Mouse (Mus musculus) embryonic facial prominence, embryonic 12.5 days (tissue): Measurements from ENCODE around the gene Gas2l3. TPM values are rescaled to one million over a fixed set of nuclear protein-coding genes. Genes with fewer than 3 reads are reported as not detected.

Source experiments
- ATAC-seq: fragments of 200-750 bp; cut with Nextera tagmentation; 2 replicates; pipeline ENCODE4 v1.8.0; 2017; ENCODE audit not compliant: insufficient number of reproducible peaks, insufficient read depth, low FRiP score, low TSS enrichment
- H3K27ac ChIP-seq: fragments of 300-500 bp; sonication (generic); 2 replicates; pipeline ENCODE4 v1.5.1; 2016; ENCODE audit warnings: mild to moderate bottlenecking
- H3K27me3 ChIP-seq: fragments of 300-500 bp; sonication (generic); 2 replicates; pipeline ENCODE4 v1.6.1; 2016; ENCODE audit warnings: mild to moderate bottlenecking, moderate library complexity
- H3K36me3 ChIP-seq: fragments of 300-500 bp; sonication (generic); 2 replicates; pipeline ENCODE4 v1.6.1; 2016; ENCODE audit warnings: mild to moderate bottlenecking
- H3K4me1 ChIP-seq: fragments of 300-500 bp; sonication (generic); 2 replicates; pipeline ENCODE4 v1.6.1; 2016
- H3K4me2 ChIP-seq: fragments of 300-500 bp; sonication (generic); replicated peaks from 2 replicates; pipeline ENCODE4 v1.6.1; 2016; ENCODE audit warnings: mild to moderate bottlenecking, moderate library complexity
- H3K4me3 ChIP-seq: fragments of 300-500 bp; sonication (generic); 2 replicates; pipeline ENCODE4 v1.5.1; 2016; ENCODE audit warnings: mild to moderate bottlenecking
- H3K9ac ChIP-seq: fragments of 300-500 bp; sonication (generic); 2 replicates; pipeline ENCODE4 v1.6.1; 2016; ENCODE audit warnings: mild to moderate bottlenecking, moderate library complexity
- H3K9me3 ChIP-seq: fragments of 300-500 bp; sonication (generic); 2 replicates; pipeline ENCODE4 v1.6.1; 2016; ENCODE audit warnings: mild to moderate bottlenecking, moderate library complexity
- WGBS: fragments of 180-500 bp; shearing (Covaris S2); methylation state at CpG from one replicate; pipeline ENCODE4 v1.1.7; 2016; 5-methylcytosine and 5-hydroxymethylcytosine counted together
- polyA plus RNA-seq: library from polyadenylated mRNA; unstranded; fragments of >200 nt; fragmentation: Nextera tagmentation; extraction: Ambion mirVana; gene quantifications from 2 replicates; pipeline ENCODE4 v1.2.1, GENCODE M21; 2016

Gas2l3 gene
- polyA plus RNA-seq, 1 experiment from 2014 or later = 15.3 TPM

DNA sequence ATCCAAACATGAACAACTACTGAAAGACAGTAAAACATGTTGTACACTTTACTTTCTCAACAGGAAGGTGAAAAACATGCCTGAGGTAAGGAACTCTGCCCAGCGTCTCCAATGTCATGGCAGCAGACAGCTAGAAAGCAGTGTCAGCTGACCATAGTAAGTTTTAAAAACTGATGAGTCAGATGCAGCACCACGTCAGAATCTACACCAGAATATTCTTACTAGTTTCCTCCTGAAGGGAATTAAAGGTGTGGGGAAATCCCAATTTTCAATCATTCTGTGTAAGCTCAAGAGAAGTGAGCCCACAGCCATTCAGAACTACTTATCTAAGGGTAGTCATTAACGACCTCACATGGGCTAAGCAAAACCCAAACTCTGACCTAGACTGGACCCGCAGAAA lies 1.1 kb downstream of the Gas2l3 start:
- Histone ChIP-seq H3K27me3 (no peaks in the 10 kb centered on the region), H3K4me1 (peaks cover 9% of the 10 kb centered on the region), H3K4me2 (peak overlapping the region; percentile 75), H3K36me3 (0 out of 2 replicates have a peak, but pooled peaks cover under 1% of the 10 kb centered on the region), H3K9me3 (no peaks in the 10 kb centered on the region), H3K4me3 (peak overlapping the region; percentile 60), H3K9ac (no peak overlapping the region), H3K27ac (no peak overlapping the region)
- no peak for ATAC-seq
- 18% methylated on average over 4 of the region's 4 CpGs for WGBS

GRCm38 (mm10) chr10:89441961-89442360 lies 1.8 kb downstream of the Gas2l3 start:
- peaks cover 9% of the 10 kb centered on the region for H3K4me1 ChIP-seq
- H3K27me3 ChIP-seq = no peaks in the 10 kb centered on the region
- 0 out of 2 replicates have a peak, but pooled peaks cover 3% of the 10 kb centered on the region for H3K36me3 ChIP-seq
- H3K27ac ChIP-seq = no peak overlapping the region
- 95% methylated on average over 3 of the region's 3 CpGs for WGBS
- no peak for ATAC-seq
- H3K4me3 ChIP-seq = no peak overlapping the region
- H3K9me3 ChIP-seq = no peaks in the 10 kb centered on the region
- no peak overlapping the region for H3K4me2 ChIP-seq
- no peak overlapping the region for H3K9ac ChIP-seq

DNA sequence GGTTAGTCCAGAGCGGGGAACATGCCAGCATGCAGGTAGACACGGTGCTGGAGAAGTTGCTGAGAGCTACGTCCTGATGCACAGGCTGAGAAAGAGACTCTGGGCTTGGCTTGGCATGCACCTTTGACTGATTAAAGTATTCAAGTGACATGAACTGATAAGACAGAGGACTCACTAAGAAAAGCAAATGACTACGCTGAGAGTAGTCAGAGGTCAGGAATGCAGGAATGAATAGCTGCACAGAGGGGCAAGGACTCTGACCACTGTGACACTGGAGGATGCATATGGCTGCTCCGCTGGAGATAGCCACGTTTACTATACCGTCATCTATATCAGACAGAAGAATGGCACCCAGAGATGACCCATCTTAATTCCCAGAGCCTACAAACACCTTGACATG lies 4.4 kb downstream of the Gas2l3 start:
- H3K27me3 ChIP-seq = no peaks in the 10 kb centered on the region
- H3K4me1 ChIP-seq = peaks cover 14% of the 10 kb centered on the region
- H3K4me3 ChIP-seq = no peak overlapping the region
- H3K9ac ChIP-seq = no peak overlapping the region
- no peak overlapping the region for H3K4me2 ChIP-seq
- H3K27ac ChIP-seq = no peak overlapping the region
- no peaks in the 10 kb centered on the region for H3K9me3 ChIP-seq
- H3K36me3 ChIP-seq = 0 out of 2 replicates have a peak, but pooled peaks cover 3% of the 10 kb centered on the region
- WGBS = 84% methylated on average over 7 of the region's 7 CpGs
- ATAC-seq = no peak

GRCm38 (mm10) chr10:89437996-89438395 lies 5.8 kb downstream of the Gas2l3 start:
- H3K9ac ChIP-seq = no peak overlapping the region
- ATAC-seq = no peak
- H3K36me3 ChIP-seq = peaks cover 3% of the 10 kb centered on the region; the same call in 1 of the 2 replicates
- H3K4me3 ChIP-seq = no peak overlapping the region
- no peaks in the 10 kb centered on the region for H3K9me3 ChIP-seq
- no peaks in the 10 kb centered on the region for H3K27me3 ChIP-seq
- no peak overlapping the region for H3K4me2 ChIP-seq
- H3K27ac ChIP-seq = no peak overlapping the region
- WGBS = 84% methylated on average over 12 of the region's 12 CpGs
- H3K4me1 ChIP-seq = peaks cover 10% of the 10 kb centered on the region; the same call in 1 of the 2 replicates

GRCm38 (mm10) chr10:89437472-89437871 lies 6.3 kb downstream of the Gas2l3 start:
- no peak for ATAC-seq
- no peaks in the 10 kb centered on the region for H3K27me3 ChIP-seq
- H3K4me1 ChIP-seq = peaks cover 8% of the 10 kb centered on the region; the same call in 1 of the 2 replicates
- H3K9ac ChIP-seq = no peak overlapping the region
- H3K4me2 ChIP-seq = no peak overlapping the region
- peaks cover 3% of the 10 kb centered on the region; the same call in 1 of the 2 replicates for H3K36me3 ChIP-seq
- H3K27ac ChIP-seq = no peak overlapping the region
- WGBS = 76% methylated on average over 9 of the region's 9 CpGs
- no peaks in the 10 kb centered on the region for H3K9me3 ChIP-seq
- H3K4me3 ChIP-seq = no peak overlapping the region

- H3K27ac ChIP-seq = no peak overlapping the region
- H3K4me2 ChIP-seq = no peak overlapping the region
- no peaks in the 10 kb centered on the region for H3K27me3 ChIP-seq
- H3K36me3 ChIP-seq = peaks cover 3% of the 10 kb centered on the region; the same call in 1 of the 2 replicates
- H3K9me3 ChIP-seq = no peaks in the 10 kb centered on the region
- WGBS = 65% methylated on average over 9 of the region's 9 CpGs
- no peak for ATAC-seq
- H3K9ac ChIP-seq = no peak overlapping the region
- no peak overlapping the region for H3K4me3 ChIP-seq
- H3K4me1 ChIP-seq = 0 out of 2 replicates have a peak, but pooled peaks cover 7% of the 10 kb centered on the region
Observed at GRCm38 (mm10) chr10:89435920-89436319, 7.8 kb downstream of the Gas2l3 start.

- no peak overlapping the region for H3K4me2 ChIP-seq
- no peak overlapping the region for H3K27ac ChIP-seq
- no peaks in the 10 kb centered on the region for H3K27me3 ChIP-seq
- H3K9ac ChIP-seq = no peak overlapping the region
- ATAC-seq = no peak
- H3K36me3 ChIP-seq = peaks cover 3% of the 10 kb centered on the region; the same call in 1 of the 2 replicates
- no peak overlapping the region for H3K4me3 ChIP-seq
- H3K9me3 ChIP-seq = no peaks in the 10 kb centered on the region
- 0 out of 2 replicates have a peak, but pooled peaks cover 7% of the 10 kb centered on the region for H3K4me1 ChIP-seq
- 64% methylated on average over 12 of the region's 12 CpGs for WGBS
Observed at GRCm38 (mm10) chr10:89435413-89435812, 8.4 kb downstream of the Gas2l3 start.

GRCm38 (mm10) chr10:89434509-89435210 lies 9.1 kb downstream of the Gas2l3 start:
- ATAC-seq = no peak
- Histone ChIP-seq H3K4me2 (no peak overlapping the region), H3K36me3 (peaks cover 3% of the 10 kb centered on the region; the same call in 1 of the 2 replicates), H3K4me3 (no peak overlapping the region), H3K27ac (no peak overlapping the region), H3K4me1 (0 out of 2 replicates have a peak, but pooled peaks cover 7% of the 10 kb centered on the region), H3K9ac (no peak overlapping the region), H3K27me3 (no peaks in the 10 kb centered on the region), H3K9me3 (no peaks in the 10 kb centered on the region)
- 28% methylated on average over 17 of the region's 17 CpGs for WGBS

- 0 out of 2 replicates have a peak, but pooled peaks cover 7% of the 10 kb centered on the region for H3K4me1 ChIP-seq
- no peak overlapping the region for H3K27ac ChIP-seq
- H3K27me3 ChIP-seq = no peaks in the 10 kb centered on the region
- ATAC-seq = no peak
- no peak overlapping the region for H3K4me3 ChIP-seq
- no peak overlapping the region for H3K4me2 ChIP-seq
- H3K9ac ChIP-seq = no peak overlapping the region
- 93% methylated on average over 13 of the region's 13 CpGs for WGBS
- peaks cover 15% of the 10 kb centered on the region for H3K36me3 ChIP-seq
- no peaks in the 10 kb centered on the region for H3K9me3 ChIP-seq
Observed at GRCm38 (mm10) chr10:89432743-89433142, 11.0 kb downstream of the Gas2l3 start.

DNA sequence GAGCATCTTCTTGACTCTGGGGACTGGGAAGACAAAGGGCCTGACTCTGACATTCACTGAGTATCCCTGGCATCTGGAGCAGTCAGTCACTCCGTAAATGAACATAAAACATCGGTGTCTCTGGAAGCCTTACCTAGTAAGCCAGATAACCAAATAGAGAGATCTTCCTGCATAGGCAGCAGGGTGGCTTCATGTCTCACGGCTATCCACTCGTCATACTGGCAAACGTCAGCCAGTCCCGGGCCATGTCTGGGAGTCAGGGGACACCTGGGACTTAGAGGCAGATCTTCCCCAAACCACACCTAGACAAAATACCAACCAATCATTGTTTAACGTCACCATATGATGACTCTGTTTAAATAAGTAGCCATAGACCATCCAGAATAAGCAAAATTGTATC lies 13.0 kb downstream of the Gas2l3 start:
- Histone ChIP-seq H3K36me3 (peaks cover 15% of the 10 kb centered on the region), H3K9ac (no peak overlapping the region), H3K27ac (no peak overlapping the region), H3K4me3 (no peak overlapping the region), H3K4me2 (no peak overlapping the region), H3K9me3 (no peaks in the 10 kb centered on the region), H3K4me1 (0 out of 2 replicates have a peak, but pooled peaks cover 7% of the 10 kb centered on the region), H3K27me3 (no peaks in the 10 kb centered on the region)
- no peak for ATAC-seq
- WGBS = 90% methylated on average over 7 of the region's 7 CpGs

GRCm38 (mm10) chr10:89424800-89425393 lies 18.9 kb downstream of the Gas2l3 start:
- ATAC-seq = no peak
- Histone ChIP-seq H3K9me3 (no peaks in the 10 kb centered on the region), H3K4me2 (no peak overlapping the region), H3K4me1 (no peaks in the 10 kb centered on the region), H3K27ac (no peak overlapping the region), H3K27me3 (no peaks in the 10 kb centered on the region), H3K36me3 (peaks cover 31% of the 10 kb centered on the region), H3K9ac (no peak overlapping the region), H3K4me3 (no peak overlapping the region)
- 86% methylated on average over 11 of the region's 11 CpGs for WGBS

GRCm38 (mm10) chr10:89424217-89424616 lies 19.6 kb downstream of the Gas2l3 start:
- Histone ChIP-seq H3K9me3 (no peaks in the 10 kb centered on the region), H3K4me2 (no peak overlapping the region), H3K4me1 (no peaks in the 10 kb centered on the region), H3K4me3 (no peak overlapping the region), H3K27me3 (no peaks in the 10 kb centered on the region), H3K36me3 (peaks cover 31% of the 10 kb centered on the region), H3K27ac (no peak overlapping the region), H3K9ac (no peak overlapping the region)
- ATAC-seq = no peak
- 91% methylated on average over 9 of the region's 9 CpGs for WGBS
